In genomic region chrX:102066134-102066533, GRCm38 (mm10) we compare ENCODE assay signal across 8 mouse cellular contexts. TPM values are rescaled to one million over a fixed set of nuclear protein-coding genes. Genes with fewer than 3 reads are reported as not detected.
DNase-seq lines count a peak whose midpoint lies in the region; ATAC-seq lines count a peak whose summit lies in the region.

No protein-coding gene starts in this region.

- DNase-seq in ES-CJ7 (ENCODE audit: low read depth, low spot score): peak; percentile 64
- DNase-seq in adrenal gland, postnatal 14 days: peak; percentile 74
- peak; percentile 86 for DNase-seq in embryonic facial prominence, embryonic 14.5 days (ENCODE audit: low spot score)
- peak; percentile 70 to 81 for DNase-seq in heart, postnatal 14 days
- peak; percentile 46 for DNase-seq in layer of hippocampus, adult 9-10 months (ENCODE audit: low spot score)
- peak; percentile 78 for DNase-seq in lung, postnatal 14 days
- DNase-seq in retina, postnatal 1 day: peak; percentile 82
- DNase-seq in yolk sac, embryonic 10.5 days (ENCODE audit: low spot score): peak; percentile 47

- H3K4me2 ChIP-seq in embryonic facial prominence, embryonic 14.5 days (ENCODE audit: low read depth, low read length): no peak overlapping the region

- H3K4me3 ChIP-seq in embryonic facial prominence, embryonic 14.5 days (ENCODE audit: low read depth, low read length): no peak overlapping the region

- no peaks in the 10 kb centered on the region for H3K9me3 ChIP-seq in embryonic facial prominence, embryonic 14.5 days (ENCODE audit: control insufficient read depth, low read length)

- no peak overlapping the region for H3K27ac ChIP-seq in embryonic facial prominence, embryonic 14.5 days (replicated peaks; ENCODE audit: low read depth, low read length)

- H3K9ac ChIP-seq in embryonic facial prominence, embryonic 14.5 days (ENCODE audit: low read depth, low read length): no peak overlapping the region

- 15% methylated on average over 9 of the region's 9 CpGs for WGBS in embryonic facial prominence, embryonic 14.5 days

- no peaks in the 10 kb centered on the region for H3K36me3 ChIP-seq in embryonic facial prominence, embryonic 14.5 days (ENCODE audit: control insufficient read depth, insufficient read depth, low read length)

- ATAC-seq in embryonic facial prominence, embryonic 14.5 days (ENCODE audit: low read depth): peak; percentile 39; the same call in 1 of the 2 replicates

- H3K27me3 ChIP-seq in embryonic facial prominence, embryonic 14.5 days (replicated peaks; ENCODE audit: control insufficient read depth, insufficient read depth, low read length): peaks cover 3% of the 10 kb centered on the region; the same call in 1 of the 2 replicates

- peaks cover 5% of the 10 kb centered on the region; the same call in 1 of the 2 replicates for H3K4me1 ChIP-seq in embryonic facial prominence, embryonic 14.5 days (ENCODE audit: control insufficient read depth, insufficient read depth, low read length)

- intact Hi-C loops in heart, postnatal 14 days (cut with DNase I): loop anchor here (2.0 kb wide), 2 partner anchors 87 to 111 kb away; no protein-coding TSS in a partner anchor

RNA-seq across cellular contexts. Expression of gene Rtl5, which starts 5.0 kb away (rescaled TPM):
- 7.8 and 11.4 TPM in 2 replicates for total RNA-seq in adrenal gland, postnatal 14 days (2021)
- 0.92 and 1.3 TPM in 2 replicates for polyA plus RNA-seq in embryonic facial prominence, embryonic 14.5 days (2014; fragmentation: Nextera tagmentation; extraction: Ambion mirVana)
- total RNA-seq in heart, postnatal 14 days (2021): 1 to 10 TPM; 1.6 to 2.7 TPM

RNA-seq across cellular contexts. Expression of gene Pin4, which starts 53.1 kb away (rescaled TPM):
- total RNA-seq in adrenal gland, postnatal 14 days (2021): 68.7 and 82.7 TPM in 2 replicates
- polyA plus RNA-seq in embryonic facial prominence, embryonic 14.5 days (2014; fragmentation: Nextera tagmentation; extraction: Ambion mirVana): 61.5 and 69.2 TPM in 2 replicates
- 10 to 100 TPM; 15.3 to 28.4 TPM for total RNA-seq in heart, postnatal 14 days (2021)
